Mouse (Mus musculus) liver, embryonic 11.5 days (tissue): ENCODE results near the gene Ints6l. TPM values are rescaled to one million over a fixed set of nuclear protein-coding genes. Genes with fewer than 3 reads are reported as not detected.

Experiments
- ATAC-seq: fragments of 200-750 bp; cut with Nextera tagmentation; replicated peaks from 2 replicates; pipeline ENCODE4 v1.8.0; 2017; ENCODE audit warnings: moderate number of reproducible peaks, mild to moderate bottlenecking, moderate TSS enrichment, moderate library complexity; ENCODE audit not compliant: low FRiP score
- DNase-seq: peaks from one replicate; pipeline ENCODE4 v3.0.0-alpha.2; 2017; ENCODE audit warnings: low spot score
- H3K27ac ChIP-seq: fragments of 300-500 bp; sonication (generic); 2 replicates; pipeline ENCODE4 v1.5.1; 2014; ENCODE audit warnings: mild to moderate bottlenecking, low read depth, low read length, control low read depth
- H3K27me3 ChIP-seq: fragments of 300-500 bp; sonication (generic); replicated peaks from 2 replicates; pipeline ENCODE4 v1.6.1; 2014; ENCODE audit warnings: low read length, mixed read lengths; ENCODE audit not compliant: control insufficient read depth, insufficient read depth
- H3K36me3 ChIP-seq: fragments of 300-500 bp; sonication (generic); 2 replicates; pipeline ENCODE4 v1.6.1; 2014; ENCODE audit warnings: mild to moderate bottlenecking, low read length, moderate library complexity, mixed read lengths; ENCODE audit not compliant: control insufficient read depth, insufficient read depth
- H3K4me1 ChIP-seq: fragments of 300-500 bp; sonication (generic); replicated peaks from 2 replicates; pipeline ENCODE4 v1.6.1; 2014; ENCODE audit warnings: low read length, mixed read lengths; ENCODE audit not compliant: control insufficient read depth, insufficient read depth
- H3K4me2 ChIP-seq: fragments of 300-500 bp; sonication (generic); 2 replicates; pipeline ENCODE4 v1.6.1; 2014; ENCODE audit warnings: mild to moderate bottlenecking, control low read depth, moderate library complexity
- H3K4me3 ChIP-seq: fragments of 300-500 bp; sonication (generic); 2 replicates; pipeline ENCODE4 v1.5.1; 2014; ENCODE audit warnings: low read depth, low read length, control low read depth
- H3K9ac ChIP-seq: fragments of 300-500 bp; sonication (generic); 2 replicates; pipeline ENCODE4 v1.6.1; 2014; ENCODE audit warnings: low read depth, low read length, control low read depth
- H3K9me3 ChIP-seq: fragments of 300-500 bp; sonication (generic); 2 replicates; pipeline ENCODE4 v1.6.1; 2016; ENCODE audit warnings: low read length, inconsistent platforms, mixed read lengths; ENCODE audit not compliant: control insufficient read depth
- WGBS: fragments of 180-500 bp; shearing (Covaris S2); extraction: QIAGEN DNeasy Blood & Tissue Kit; methylation state at CpG from one replicate; pipeline ENCODE4 v1.1.7; 2014; 5-methylcytosine and 5-hydroxymethylcytosine counted together
- polyA plus RNA-seq: library from polyadenylated mRNA; unstranded; fragments of >200 nt; fragmentation: Nextera tagmentation; extraction: Ambion mirVana; gene quantifications from 2 replicates; pipeline ENCODE4 v1.2.1, GENCODE M21; 2014

The Ints6l gene
- polyA plus RNA-seq, 1 experiment from 2014 or later: 41.8 TPM

GRCm38 (mm10) chrX:56447524-56448015, 7.1 kb upstream of the Ints6l start, which contains the start of gene Gm2174:
Gene Gm2174 (plus strand): TSS chrX:56447965.
- H3K36me3 ChIP-seq: no peaks in the 10 kb centered on the region
- peak within 1 kb of the TSS; percentile 89 for H3K27ac ChIP-seq

DNA sequence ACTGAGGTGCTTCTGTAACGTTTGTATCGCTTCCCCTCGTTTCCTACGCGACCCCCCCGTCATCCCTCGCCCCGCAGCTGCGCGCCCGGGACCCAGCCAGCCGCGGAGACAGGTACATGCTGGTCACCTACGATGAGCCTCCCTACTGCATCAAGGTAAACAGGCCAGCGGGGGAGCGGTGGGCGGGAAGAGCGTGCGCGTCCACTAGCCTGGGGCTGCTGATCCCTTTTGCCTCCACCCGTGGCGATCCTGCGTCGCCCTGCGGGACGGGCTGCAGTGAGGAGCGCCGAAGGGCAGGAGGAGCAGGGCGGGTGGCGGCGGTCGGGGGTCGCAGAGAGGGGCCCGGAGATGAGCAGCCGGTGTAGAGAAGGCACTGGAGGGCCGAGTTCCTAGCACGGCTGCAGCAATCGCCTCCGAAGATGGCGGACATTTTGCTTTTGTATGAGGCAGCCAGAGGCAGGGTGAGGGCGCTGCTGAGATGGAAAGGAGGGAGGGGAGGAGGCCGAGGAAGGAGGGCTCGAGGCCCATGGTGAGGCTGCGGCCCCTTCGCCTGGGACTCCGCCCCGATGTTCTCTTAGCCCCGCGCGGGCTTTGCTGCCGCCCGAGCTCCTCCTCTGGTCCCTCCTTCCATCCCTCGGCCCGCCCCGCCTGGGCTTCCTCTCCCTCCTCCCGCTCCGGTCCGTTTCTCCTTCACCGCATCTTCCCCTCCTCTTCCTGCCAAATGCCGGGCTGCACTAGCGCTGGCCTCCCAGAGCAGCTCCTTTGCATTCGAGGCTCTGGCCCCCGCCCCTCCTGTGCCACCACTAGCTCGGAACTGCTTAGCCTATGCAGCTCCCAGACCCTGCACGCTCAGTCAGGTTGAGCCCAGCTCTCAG, 952 bp downstream of the Ints6l start:
- peak; percentile 90 for ATAC-seq
- H3K36me3 ChIP-seq: no peaks in the 10 kb centered on the region
- no peaks in the 10 kb centered on the region for H3K27me3 ChIP-seq
- peak overlapping the region; percentile 68 for H3K4me3 ChIP-seq
- H3K9me3 ChIP-seq: no peaks in the 10 kb centered on the region
- WGBS: 15% methylated on average over 62 of the region's 65 CpGs
- H3K4me1 ChIP-seq: no peaks in the 10 kb centered on the region
- H3K27ac ChIP-seq: peak overlapping the region; percentile 92
- peak overlapping the region; percentile 86 for H3K9ac ChIP-seq
- H3K4me2 ChIP-seq: peak overlapping the region; percentile 64
- DNase-seq: peak; percentile 78

More at GRCm38 (mm10) chrX:56447524-56448015, 7.1 kb upstream of the Ints6l start, which contains the start of gene Gm2174:
- no peak for DNase-seq
- Histone ChIP-seq H3K27me3 (no peaks in the 10 kb centered on the region), H3K4me3 (no peak within 1 kb of the TSS), H3K4me1 (peaks cover 14% of the 10 kb centered on the region), H3K9ac (no peak within 1 kb of the TSS; the same call in 1 of the 2 replicates), H3K4me2 (peak within 1 kb of the TSS; percentile 43), H3K9me3 (no peaks in the 10 kb centered on the region)
- 51% methylated on average over 4 of the region's 4 CpGs for WGBS
- no peak for ATAC-seq

- Histone ChIP-seq H3K36me3 (no peaks in the 10 kb centered on the region), H3K4me1 (no peaks in the 10 kb centered on the region), H3K4me2 (peak overlapping the region; percentile 64), H3K4me3 (peak overlapping the region; percentile 68), H3K9me3 (no peaks in the 10 kb centered on the region), H3K9ac (peak overlapping the region; percentile 46), H3K27ac (peak overlapping the region; percentile 92), H3K27me3 (no peaks in the 10 kb centered on the region)
- DNase-seq (no peak), ATAC-seq (peak; percentile 64)
- 14% methylated on average over 8 of the region's 8 CpGs for WGBS
These were observed 1.7 kb downstream of the Ints6l start for GRCm38 (mm10) chrX:56456379-56456778.

GRCm38 (mm10) chrX:56462020-56462933, 7.6 kb downstream of the Ints6l start:
- Histone ChIP-seq H3K4me2 (no peak overlapping the region), H3K4me1 (peaks cover 3% of the 10 kb centered on the region)

DNA sequence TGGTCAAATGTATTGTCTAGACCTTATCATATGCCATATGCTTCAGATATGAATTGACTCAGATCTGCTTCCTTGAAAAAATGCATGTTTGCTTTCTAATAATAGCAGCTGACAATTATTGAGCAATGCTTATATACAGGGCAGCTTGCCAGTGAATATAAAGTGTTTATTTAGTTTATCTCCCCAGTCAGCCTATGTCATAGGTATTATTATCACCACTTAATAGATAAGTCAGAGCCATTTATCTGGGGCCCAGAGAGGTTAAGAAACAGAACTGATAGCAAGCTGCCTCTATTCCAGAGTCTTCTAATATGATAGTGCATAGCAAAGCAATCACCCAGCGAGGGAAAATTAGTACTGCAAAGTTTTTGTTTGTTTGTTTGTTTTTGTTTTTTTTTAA, 10.2 kb downstream of the Ints6l start:
- no peaks in the 10 kb centered on the region for H3K36me3 ChIP-seq
- no peak overlapping the region for H3K27ac ChIP-seq
- WGBS: 54% methylated on average over 1 of the region's 1 CpGs
- no peaks in the 10 kb centered on the region for H3K27me3 ChIP-seq
- peaks cover 3% of the 10 kb centered on the region for H3K4me1 ChIP-seq
- no peak overlapping the region; the same call in 1 of the 2 replicates for H3K4me2 ChIP-seq
- H3K4me3 ChIP-seq: no peak overlapping the region
- DNase-seq: no peak
- H3K9ac ChIP-seq: no peak overlapping the region
- peak; percentile 64 for ATAC-seq
- H3K9me3 ChIP-seq: no peaks in the 10 kb centered on the region

More at GRCm38 (mm10) chrX:56462020-56462933, 7.6 kb downstream of the Ints6l start:
- no peaks in the 10 kb centered on the region for H3K27me3 ChIP-seq
- no peak overlapping the region for H3K4me3 ChIP-seq
- no peak for DNase-seq
- ATAC-seq: no peak
- H3K27ac ChIP-seq: no peak overlapping the region
- H3K9ac ChIP-seq: no peak overlapping the region
- WGBS: 58% methylated on average over 14 of the region's 14 CpGs
- H3K9me3 ChIP-seq: no peaks in the 10 kb centered on the region
- H3K36me3 ChIP-seq: no peaks in the 10 kb centered on the region

GRCm38 (mm10) chrX:56467688-56468087, 13.0 kb downstream of the Ints6l start:
- Histone ChIP-seq H3K4me1 (peaks cover 3% of the 10 kb centered on the region), H3K4me3 (no peak overlapping the region), H3K27ac (no peak overlapping the region), H3K9ac (no peak overlapping the region), H3K27me3 (no peaks in the 10 kb centered on the region), H3K9me3 (peaks cover 2% of the 10 kb centered on the region; the same call in 1 of the 2 replicates), H3K4me2 (no peak overlapping the region), H3K36me3 (0 out of 2 replicates have a peak, but pooled peaks cover 3% of the 10 kb centered on the region)
- ATAC-seq: no peak
- 66% methylated on average over 4 of the region's 4 CpGs for WGBS
- DNase-seq: no peak

DNA sequence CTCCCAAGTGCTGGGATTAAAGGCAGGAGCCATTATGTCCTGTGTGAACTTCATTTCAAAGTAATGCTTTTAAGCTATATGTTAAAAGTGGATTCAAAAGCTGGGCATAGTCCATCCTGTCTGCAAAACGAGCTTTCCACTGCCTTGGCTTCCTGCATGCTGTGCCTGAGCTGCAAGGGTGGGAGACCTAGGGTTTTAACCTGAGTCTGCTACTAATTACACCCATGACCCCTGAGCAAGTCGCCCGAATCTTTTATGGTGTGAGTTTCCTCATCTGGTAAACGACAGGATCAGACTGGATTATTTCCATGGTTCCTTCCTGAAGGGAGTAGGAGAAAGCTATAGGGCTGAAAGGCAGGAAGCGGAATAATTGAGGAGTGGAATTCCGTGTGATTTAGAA, 13.8 kb downstream of the Ints6l start:
- no peak for DNase-seq
- no peak overlapping the region for H3K27ac ChIP-seq
- 61% methylated on average over 6 of the region's 6 CpGs for WGBS

GRCm38 (mm10) chrX:56474035-56474434, 19.4 kb downstream of the Ints6l start:
- Histone ChIP-seq H3K9ac (no peak overlapping the region), H3K9me3 (peaks cover 2% of the 10 kb centered on the region; the same call in 1 of the 2 replicates), H3K36me3 (0 out of 2 replicates have a peak, but pooled peaks cover 3% of the 10 kb centered on the region), H3K27me3 (no peaks in the 10 kb centered on the region), H3K4me1 (no peaks in the 10 kb centered on the region), H3K4me3 (no peak overlapping the region), H3K4me2 (no peak overlapping the region), H3K27ac (no peak overlapping the region)
- ATAC-seq (no peak), DNase-seq (no peak)
- WGBS: 59% methylated on average over 8 of the region's 8 CpGs

More for the DNA sequence above, 13.8 kb downstream of the Ints6l start:
- H3K27me3 ChIP-seq: no peaks in the 10 kb centered on the region
- H3K4me3 ChIP-seq: no peak overlapping the region
- no peaks in the 10 kb centered on the region; the same call in none of the 2 replicates for H3K4me1 ChIP-seq
- 0 out of 2 replicates have a peak, but pooled peaks cover 3% of the 10 kb centered on the region for H3K36me3 ChIP-seq
- no peak overlapping the region for H3K9ac ChIP-seq
- no peak overlapping the region for H3K4me2 ChIP-seq
- H3K9me3 ChIP-seq: peaks cover 2% of the 10 kb centered on the region; the same call in 1 of the 2 replicates
- ATAC-seq: no peak
